ENCODE assay signal across 8 mouse cellular contexts in the genomic region with DNA sequence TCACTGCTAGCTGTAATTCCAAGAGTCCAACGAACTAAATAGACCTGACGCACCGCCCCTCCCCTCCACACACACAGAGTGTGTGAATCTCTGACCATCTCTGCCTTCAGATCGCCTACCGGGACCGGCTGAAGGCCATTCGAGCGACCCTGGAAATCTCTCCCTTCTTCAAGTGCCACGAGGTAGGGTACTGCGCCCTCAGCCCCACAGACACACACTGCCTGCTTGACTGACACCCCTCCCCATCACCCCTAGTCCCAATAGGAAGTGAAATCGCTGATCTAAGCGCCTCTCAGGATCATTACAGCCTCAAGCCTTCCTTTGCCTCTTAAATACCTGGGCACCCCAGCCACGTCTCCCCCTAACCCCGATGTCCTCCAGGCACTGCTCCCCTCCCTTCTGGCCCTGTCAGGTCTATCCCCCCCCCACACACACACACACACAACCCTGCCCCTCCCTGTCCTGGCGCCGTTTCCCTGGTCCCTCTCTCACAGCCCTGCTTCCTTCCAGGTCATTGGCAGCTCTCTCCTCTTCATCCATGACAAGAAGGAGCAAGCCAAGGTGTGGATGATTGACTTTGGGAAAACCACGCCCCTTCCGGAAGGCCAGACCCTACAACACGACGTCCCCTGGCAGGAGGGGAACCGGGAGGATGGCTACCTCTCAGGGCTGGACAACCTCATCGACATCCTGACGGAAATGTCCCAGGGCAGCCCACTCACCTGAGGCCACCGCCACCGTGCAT.
DNase-seq lines count a peak whose midpoint lies in the region; ATAC-seq and TF ChIP-seq lines count a peak whose summit lies in the region.

No protein-coding gene starts in this region.

- DNase-seq in heart, adult 2 months, result peak in 1 of 2 experiments; percentile 49
- DNase-seq in heart, postnatal 14 days, result no peak
- DNase-seq in hindbrain, postnatal 0 days (ENCODE audit: low spot score), result peak; percentile 11
- DNase-seq in spleen, postnatal 36 days (ENCODE audit: low spot score in 2 of 2), result no peak
- no peak for DNase-seq in spleen, postnatal 4 days (ENCODE audit: low spot score in 2 of 2)
- no peak for DNase-seq in left cerebral cortex, adult 18-20 months (ENCODE audit: low spot score in 2 of 2)

- H3K27ac ChIP-seq in heart, adult 2 months, result peak overlapping the region; percentile 85
- peak overlapping the region; percentile 78 for H3K27ac ChIP-seq in hindbrain, postnatal 0 days

- no peak overlapping the region for H3K9ac ChIP-seq in heart, adult 2 months (ENCODE audit: low read depth, low read length)
- H3K9ac ChIP-seq in hindbrain, postnatal 0 days (replicated peaks; ENCODE audit: low read length), result 0 out of 2 replicates have a peak overlapping the region, but pooled peaks have one; percentile 6

- no peak overlapping the region for H3K4me3 ChIP-seq in heart, adult 2 months
- H3K4me3 ChIP-seq in megakaryocyte, embryonic 14.5 days (replicated peaks), result peak overlapping the region; percentile 59
- H3K4me3 ChIP-seq in hindbrain, postnatal 0 days (ENCODE audit: low read length), result no peak overlapping the region

- no peak for ATAC-seq in megakaryocyte, adult 5-6 weeks (ENCODE audit: poor library complexity, severe bottlenecking)
- ATAC-seq in hindbrain, postnatal 0 days, result peak; percentile 42; the same call in 1 of the 2 replicates

- 0 out of 2 replicates have a peak overlapping the region, but pooled peaks have one; percentile 4 for H3K4me2 ChIP-seq in hindbrain, postnatal 0 days (ENCODE audit: low read depth, low read length)

- no peak for TF ChIP-seq EP300 in heart, adult 2 months (IDR thresholded peaks at IDR 0.05; ENCODE audit: insufficient read depth, low read depth, low read length)

- 48% methylated on average over 25 of the region's 25 CpGs for WGBS in heart, adult 2 months
- WGBS in hindbrain, postnatal 0 days, result 52% methylated on average over 25 of the region's 25 CpGs

- no peak for TF ChIP-seq POLR2A in heart, adult 2 months (IDR thresholded peaks at IDR 0.05; ENCODE audit: insufficient read depth, low read depth, low read length)

- intact Hi-C loops in heart, adult 2 months (cut with DNase I), result loop anchor here (2.0 to 10.0 kb wide), 3 partner anchors 15 to 567 kb away; a partner anchor contains a TSS
- intact Hi-C loops in heart, postnatal 14 days (cut with DNase I), result loop anchor here (2.0 to 5.0 kb wide), 2 partner anchors 89 to 153 kb away; a partner anchor contains a TSS

- H3K9me3 ChIP-seq in megakaryocyte, embryonic 14.5 days, result no peaks in the 10 kb centered on the region
- H3K9me3 ChIP-seq in hindbrain, postnatal 0 days (ENCODE audit: low read length), result no peaks in the 10 kb centered on the region

- H3K4me1 ChIP-seq in heart, adult 2 months (ENCODE audit: control insufficient read depth, insufficient read depth, low read length), result peaks cover 15% of the 10 kb centered on the region
- peaks cover 100% of the 10 kb centered on the region for H3K4me1 ChIP-seq in megakaryocyte, embryonic 14.5 days
- H3K4me1 ChIP-seq in hindbrain, postnatal 0 days (ENCODE audit: insufficient read depth, low read length), result peaks cover 3% of the 10 kb centered on the region; the same call in 1 of the 2 replicates

- no peaks in the 10 kb centered on the region for H3K79me2 ChIP-seq in heart, adult 2 months (replicated peaks; ENCODE audit: control insufficient read depth, insufficient read depth, low read length)

- TF ChIP-seq CTCF in heart, adult 2 months (IDR thresholded peaks at IDR 0.05), result no peak
- TF ChIP-seq CTCF in hindbrain, postnatal 0 days (IDR thresholded peaks at IDR 0.05; ENCODE audit: low read depth), result no peak

- peaks cover 7% of the 10 kb centered on the region for H3K36me3 ChIP-seq in heart, adult 2 months (ENCODE audit: control insufficient read depth, insufficient read depth, low read length)
- H3K36me3 ChIP-seq in megakaryocyte, embryonic 14.5 days (replicated peaks; ENCODE audit: low read length), result peaks cover 100% of the 10 kb centered on the region
- H3K36me3 ChIP-seq in hindbrain, postnatal 0 days (ENCODE audit: insufficient read depth, low read length), result 0 out of 2 replicates have a peak, but pooled peaks cover 4% of the 10 kb centered on the region

- no peaks in the 10 kb centered on the region for H3K27me3 ChIP-seq in heart, adult 2 months (ENCODE audit: control insufficient read depth, insufficient read depth, low read length)
- H3K27me3 ChIP-seq in megakaryocyte, embryonic 14.5 days (replicated peaks), result no peaks in the 10 kb centered on the region
- H3K27me3 ChIP-seq in hindbrain, postnatal 0 days (ENCODE audit: insufficient read depth, low read length), result no peaks in the 10 kb centered on the region
